Mouse (Mus musculus) midbrain, embryonic 12.5 days (tissue): ENCODE data around the gene Vmn2r12. TPM values are rescaled to one million over a fixed set of nuclear protein-coding genes. Genes with fewer than 3 reads are reported as not detected.
"Not testable (repeated sequence)": the region's sequence is repeated elsewhere in the genome, so short reads cannot be mapped to it uniquely, and the experiment has no call there.

ENCODE experiments used
- ATAC-seq: fragments of 200-750 bp; cut with Nextera tagmentation; 2 replicates; pipeline ENCODE4 v1.8.0; 2017; ENCODE audit warnings: low read depth, moderate TSS enrichment, moderate library complexity; ENCODE audit not compliant: low FRiP score
- H3K27ac ChIP-seq: fragments of 300-500 bp; sonication (generic); replicated peaks from 2 replicates; pipeline ENCODE4 v1.5.1; 2016; ENCODE audit warnings: mild to moderate bottlenecking
- H3K27me3 ChIP-seq: fragments of 300-500 bp; sonication (generic); 2 replicates; pipeline ENCODE4 v1.6.1; 2016; ENCODE audit warnings: mild to moderate bottlenecking
- H3K36me3 ChIP-seq: fragments of 300-500 bp; sonication (generic); 2 replicates; pipeline ENCODE4 v1.6.1; 2016
- H3K4me1 ChIP-seq: fragments of 300-500 bp; sonication (generic); 2 replicates; pipeline ENCODE4 v1.6.1; 2016
- H3K4me2 ChIP-seq: fragments of 300-500 bp; sonication (generic); replicated peaks from 2 replicates; pipeline ENCODE4 v1.6.1; 2016; ENCODE audit warnings: mild to moderate bottlenecking, moderate library complexity
- H3K4me3 ChIP-seq: fragments of 300-500 bp; sonication (generic); 2 replicates; pipeline ENCODE4 v1.5.1; 2016; ENCODE audit warnings: mild to moderate bottlenecking
- H3K9ac ChIP-seq: fragments of 300-500 bp; sonication (generic); replicated peaks from 2 replicates; pipeline ENCODE4 v1.6.1; 2016; ENCODE audit warnings: mild to moderate bottlenecking, moderate library complexity
- H3K9me3 ChIP-seq: fragments of 300-500 bp; sonication (generic); 2 replicates; pipeline ENCODE4 v1.6.1; 2016; ENCODE audit warnings: mild to moderate bottlenecking
- WGBS: fragments of 180-500 bp; shearing (Covaris S2); methylation state at CpG from one replicate; pipeline ENCODE4 v1.1.7; 2016; 5-methylcytosine and 5-hydroxymethylcytosine counted together
- polyA plus RNA-seq: library from polyadenylated mRNA; unstranded; fragments of >200 nt; fragmentation: Nextera tagmentation; extraction: Ambion mirVana; gene quantifications from 2 replicates; pipeline ENCODE4 v1.2.1, GENCODE M21; 2016

Gene Vmn2r12
- polyA plus RNA-seq = not detected in 2 replicates

- not testable (repeated sequence) for H3K9me3 ChIP-seq, H3K27ac ChIP-seq, H3K4me3 ChIP-seq, H3K9ac ChIP-seq, ATAC-seq, H3K4me1 ChIP-seq, H3K4me2 ChIP-seq, H3K27me3 ChIP-seq, H3K36me3 ChIP-seq
- 89% methylated on average over 5 of the region's 5 CpGs for WGBS
These were observed at the start of gene Vmn2r12 for GRCm38 (mm10) chr5:109097850-109098249. Vmn2r12 (minus strand) TSS chr5:109097950.

GRCm38 (mm10) chr5:109139546-109139945 lies 41.8 kb upstream of the Vmn2r12 start:
- Histone ChIP-seq H3K4me1 (no peaks in the 10 kb centered on the region), H3K9ac (no peak overlapping the region), H3K4me3 (no peak overlapping the region), H3K27ac (no peak overlapping the region), H3K9me3 (peaks cover 25% of the 10 kb centered on the region; the same call in 1 of the 2 replicates), H3K27me3 (no peaks in the 10 kb centered on the region), H3K36me3 (no peaks in the 10 kb centered on the region), H3K4me2 (no peak overlapping the region)
- no peak for ATAC-seq
- WGBS = 77% methylated on average over 2 of the region's 2 CpGs

DNA sequence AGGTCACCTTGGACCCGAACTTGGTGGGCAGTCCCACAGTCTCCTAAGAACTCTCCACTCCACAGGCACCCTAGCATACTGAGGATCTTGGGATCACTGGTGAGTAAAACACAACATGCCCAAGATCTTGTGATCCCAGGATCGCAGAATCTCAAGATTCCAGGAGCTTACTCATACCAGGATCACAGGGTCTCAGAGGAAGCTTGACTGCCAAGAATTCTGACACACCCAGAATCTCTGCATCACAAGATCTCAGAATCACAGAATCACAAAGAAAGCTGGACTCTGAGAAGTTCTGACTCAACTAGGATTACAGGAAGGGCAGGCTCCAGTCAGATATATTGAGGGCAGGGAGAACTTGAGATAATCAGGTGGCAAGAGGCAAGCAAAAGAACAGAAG lies 39.0 kb upstream of the Vmn2r12 start:
- WGBS = 72% methylated on average over 2 of the region's 2 CpGs
- H3K4me2 ChIP-seq = no peak overlapping the region
- H3K27me3 ChIP-seq = no peaks in the 10 kb centered on the region
- no peaks in the 10 kb centered on the region for H3K36me3 ChIP-seq
- H3K4me1 ChIP-seq = no peaks in the 10 kb centered on the region
- H3K27ac ChIP-seq = no peak overlapping the region
- H3K9ac ChIP-seq = no peak overlapping the region
- H3K9me3 ChIP-seq = peaks cover 27% of the 10 kb centered on the region; the same call in 1 of the 2 replicates
- no peak overlapping the region for H3K4me3 ChIP-seq
- ATAC-seq = no peak

DNA sequence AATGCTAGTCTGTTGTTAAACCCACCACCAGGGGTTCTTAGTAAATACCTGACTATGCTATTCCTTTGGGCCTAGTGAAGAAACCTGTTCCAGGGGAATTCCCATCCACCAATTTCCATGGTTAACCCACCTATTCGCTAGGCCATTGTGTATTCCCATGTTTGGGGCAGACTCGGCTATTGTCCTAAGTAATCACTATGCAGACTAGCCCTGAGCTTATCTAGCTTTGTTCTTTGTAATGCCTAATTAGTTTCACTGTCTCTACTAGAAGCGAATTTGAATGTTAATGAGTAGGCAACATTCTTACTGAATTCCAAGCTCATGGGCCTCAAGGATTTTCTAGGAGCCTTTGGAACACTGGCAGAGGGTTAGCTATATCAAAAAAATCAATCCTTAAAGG lies 1.3 kb downstream of the Vmn2r12 start:
- H3K4me2 ChIP-seq, ATAC-seq, H3K27me3 ChIP-seq, H3K9ac ChIP-seq, H3K4me3 ChIP-seq, H3K9me3 ChIP-seq, H3K4me1 ChIP-seq, H3K36me3 ChIP-seq, H3K27ac ChIP-seq: not testable (repeated sequence)
- WGBS = 78% methylated on average over 3 of the region's 3 CpGs

DNA sequence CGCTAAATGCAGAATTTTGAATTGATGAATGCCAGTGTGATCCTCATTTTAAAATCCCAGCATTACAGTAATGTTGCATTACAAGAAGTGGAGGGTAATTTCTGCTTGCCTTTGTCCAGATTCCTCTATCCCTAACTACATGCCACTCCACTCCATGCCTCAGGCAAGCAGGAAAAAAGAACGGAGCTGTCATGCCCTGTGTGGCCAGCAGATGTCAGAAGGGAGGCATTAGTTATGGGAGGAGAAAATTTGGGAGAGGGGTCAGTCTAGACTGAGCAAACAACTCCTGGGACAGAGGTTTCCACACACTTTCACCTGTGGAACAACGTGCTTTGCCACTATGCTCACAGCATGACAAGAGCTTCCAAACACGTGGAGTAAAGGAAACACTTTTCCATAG lies 25.7 kb downstream of the Vmn2r12 start:
- 48% methylated on average over 4 of the region's 4 CpGs for WGBS
- H3K4me3 ChIP-seq, H3K4me1 ChIP-seq, H3K9ac ChIP-seq, H3K9me3 ChIP-seq, H3K36me3 ChIP-seq, H3K27ac ChIP-seq, H3K27me3 ChIP-seq, H3K4me2 ChIP-seq, ATAC-seq: not testable (repeated sequence)

DNA sequence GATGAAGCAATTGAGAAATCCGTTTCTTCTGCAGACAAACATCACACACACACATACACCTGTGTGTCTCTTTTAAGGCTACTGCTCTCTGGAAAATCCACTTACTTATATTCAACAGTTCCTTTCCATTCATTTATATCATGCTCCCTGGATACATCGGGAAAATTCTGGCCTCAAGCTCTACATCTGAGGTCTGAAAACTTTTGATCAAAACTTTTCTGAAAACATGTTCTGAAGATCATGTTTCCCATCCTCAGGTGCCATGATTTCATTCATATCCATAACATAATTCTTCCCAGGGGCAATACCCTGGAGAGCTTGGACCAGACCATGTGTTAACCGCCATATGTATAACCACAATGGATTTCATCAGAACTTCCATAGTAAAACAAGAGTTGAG lies 38.3 kb downstream of the Vmn2r12 start, which contains the start of gene Vmn2r11:
Vmn2r11 (minus strand) TSS at position 101 of the 400 bp plus-strand sequence.
- not testable (repeated sequence) for H3K27me3 ChIP-seq, H3K36me3 ChIP-seq, H3K4me1 ChIP-seq, H3K4me2 ChIP-seq, H3K9ac ChIP-seq, ATAC-seq, H3K27ac ChIP-seq, H3K4me3 ChIP-seq
- H3K9me3 ChIP-seq = peaks cover 17% of the 10 kb centered on the region; the same call in 1 of the 2 replicates
- 79% methylated on average over 3 of the region's 3 CpGs for WGBS

GRCm38 (mm10) chr5:109055286-109055685 lies 42.5 kb downstream of the Vmn2r12 start:
- no peaks in the 10 kb centered on the region for H3K36me3 ChIP-seq
- peaks cover 11% of the 10 kb centered on the region; the same call in 1 of the 2 replicates for H3K9me3 ChIP-seq
- H3K4me1 ChIP-seq = no peaks in the 10 kb centered on the region
- no peak overlapping the region for H3K9ac ChIP-seq
- no peak overlapping the region for H3K4me3 ChIP-seq
- H3K27ac ChIP-seq = no peak overlapping the region
- no peak for ATAC-seq
- WGBS = 71% methylated on average over 1 of the region's 1 CpGs
- no peaks in the 10 kb centered on the region for H3K27me3 ChIP-seq
- no peak overlapping the region for H3K4me2 ChIP-seq

Other genes starting within 250 kb of the Vmn2r12 start
- not detected in 2 replicates for gene Vmn2r9, start 245.3 kb downstream of the Vmn2r12 start, polyA plus RNA-seq
- not detected in 2 replicates for gene Vmn2r10, start 91.4 kb downstream of the Vmn2r12 start, polyA plus RNA-seq
- gene Vmn2r11, start 38.4 kb downstream of the Vmn2r12 start, polyA plus RNA-seq = not detected in 2 replicates
- gene Vmn2r13, start 94.2 kb upstream of the Vmn2r12 start, polyA plus RNA-seq = not detected in 2 replicates
- gene Vmn2r14, start 126.8 kb upstream of the Vmn2r12 start, polyA plus RNA-seq = not detected in 2 replicates
- not detected in 2 replicates for gene Vmn2r15, start 199.7 kb upstream of the Vmn2r12 start, polyA plus RNA-seq
- gene Vmn2r16, start 232.2 kb upstream of the Vmn2r12 start, polyA plus RNA-seq = not detected in 2 replicates